Mouse (Mus musculus): ENCODE results near the gene Wipf2. TPM values are rescaled to one million over a fixed set of nuclear protein-coding genes. Genes with fewer than 3 reads are reported as not detected.

The Wipf2 gene
- total and polyA plus RNA-seq, 3 experiments: 2.9 to 7.1 TPM; not detected in 1

GRCm38 (mm10) chr11:98940776-98941175, 77.3 kb downstream of the Wipf2 start:
- Histone ChIP-seq H3K4me3 (ENCODE audit: control insufficient read depth in 1 of 2, insufficient read depth in 1 of 2, low read depth in 2 of 2, low read length in 2 of 2) (peak overlapping the region in 1 of 2 experiments; percentile 62; a peak in 2 of 4 replicates), H3K79me2 (ENCODE audit: control insufficient read depth, insufficient read depth, low read length, poor library complexity) (peaks cover 16% of the 10 kb centered on the region), H3K27me3 (ENCODE audit: control insufficient read depth in 1 of 2, insufficient read depth in 2 of 2, low read length in 2 of 2) (no peaks in the 10 kb centered on the region), H3K27ac (ENCODE audit: control insufficient read depth, low read depth, low read length) (no peak overlapping the region), H3K9me3 (replicated peaks; ENCODE audit: insufficient read depth, low read length) (no peaks in the 10 kb centered on the region), H3K36me3 (ENCODE audit: control insufficient read depth in 1 of 2, insufficient read depth in 2 of 2, low read length in 2 of 2) (peaks cover 0 to 7% of the 10 kb centered on the region in 2 experiments; a peak in 2 of 4 replicates), H3K9ac (ENCODE audit: control insufficient read depth, low read depth, low read length, poor library complexity, severe bottlenecking) (peak overlapping the region; percentile 76), H3K4me1 (ENCODE audit: control insufficient read depth in 1 of 2, insufficient read depth in 2 of 2, low read length in 2 of 2) (peaks cover 12 to 33% of the 10 kb centered on the region in 2 experiments)
- no peak for DNase-seq (ENCODE audit: low read depth, low spot score)
- TF ChIP-seq POLR2AphosphoS5 (IDR thresholded peaks at IDR 0.05; ENCODE audit: borderline replicate concordance, low read depth, low read length): no peak
- TF ChIP-seq TCF12 (IDR thresholded peaks at IDR 0.05; ENCODE audit: low read depth, low read length): no peak
- TF ChIP-seq RCOR1 (IDR thresholded peaks at IDR 0.05; ENCODE audit: low read depth, low read length): no peak
- TF ChIP-seq NELFE (IDR thresholded peaks at IDR 0.05; ENCODE audit: low read depth, low read length): no peak
- no peak for TF ChIP-seq HCFC1 (IDR thresholded peaks at IDR 0.05; ENCODE audit: low read depth, low read length)

GRCm38 (mm10) chr11:98941341-98941825, 77.9 kb downstream of the Wipf2 start:
- Histone ChIP-seq H3K27ac (ENCODE audit: control insufficient read depth, low read depth, low read length) (peak overlapping the region; percentile 87), H3K36me3 (ENCODE audit: control insufficient read depth in 1 of 2, insufficient read depth in 2 of 2, low read length in 2 of 2) (peaks cover 0 to 7% of the 10 kb centered on the region in 2 experiments; a peak in 2 of 4 replicates), H3K4me1 (ENCODE audit: control insufficient read depth in 1 of 2, insufficient read depth in 2 of 2, low read length in 2 of 2) (peaks cover 12 to 33% of the 10 kb centered on the region in 2 experiments), H3K79me2 (ENCODE audit: control insufficient read depth, insufficient read depth, low read length, poor library complexity) (peaks cover 16% of the 10 kb centered on the region), H3K9me3 (replicated peaks; ENCODE audit: insufficient read depth, low read length) (no peaks in the 10 kb centered on the region), H3K9ac (ENCODE audit: control insufficient read depth, low read depth, low read length, poor library complexity, severe bottlenecking) (peak overlapping the region; percentile 76), H3K27me3 (ENCODE audit: control insufficient read depth in 1 of 2, insufficient read depth in 2 of 2, low read length in 2 of 2) (no peaks in the 10 kb centered on the region), H3K4me3 (ENCODE audit: control insufficient read depth in 1 of 2, insufficient read depth in 1 of 2, low read depth in 2 of 2, low read length in 2 of 2) (peak overlapping the region; percentile 61 to 62)
- DNase-seq (ENCODE audit: low read depth, low spot score): peak; percentile 64
- no peak for TF ChIP-seq MYB (IDR thresholded peaks at IDR 0.05; ENCODE audit: low read depth, low read length)
- peak; percentile 92; the same call in 1 of the 2 replicates for TF ChIP-seq MEF2A (IDR thresholded peaks at IDR 0.05; ENCODE audit: extremely low read depth, insufficient replicate concordance, low read depth, low read length, poor library complexity, severe bottlenecking)
- peak in 1 of 2 experiments; percentile 13; a peak in 1 of 4 replicates for TF ChIP-seq POLR2A (IDR thresholded peaks at IDR 0.05; ENCODE audit: control insufficient read depth in 1 of 2, insufficient read depth in 1 of 2, low read depth in 1 of 2, low read length in 2 of 2, poor library complexity in 1 of 2)
- TF ChIP-seq SMC3 (IDR thresholded peaks at IDR 0.05; ENCODE audit: low read depth, low read length): no peak

- peak overlapping the region; percentile 87 for H3K27ac ChIP-seq (ENCODE audit: control insufficient read depth, low read depth, low read length)
- H3K36me3 ChIP-seq (ENCODE audit: control insufficient read depth in 1 of 2, insufficient read depth in 2 of 2, low read length in 2 of 2): peaks cover 0 to 7% of the 10 kb centered on the region in 2 experiments; a peak in 2 of 4 replicates
- no peaks in the 10 kb centered on the region for H3K9me3 ChIP-seq (replicated peaks; ENCODE audit: insufficient read depth, low read length)
- peaks cover 9 to 27% of the 10 kb centered on the region in 2 experiments for H3K4me1 ChIP-seq (ENCODE audit: control insufficient read depth in 1 of 2, insufficient read depth in 2 of 2, low read length in 2 of 2)
- H3K4me3 ChIP-seq (ENCODE audit: control insufficient read depth in 1 of 2, insufficient read depth in 1 of 2, low read depth in 2 of 2, low read length in 2 of 2): peak overlapping the region; percentile 61 to 62
- peak overlapping the region; percentile 76 for H3K9ac ChIP-seq (ENCODE audit: control insufficient read depth, low read depth, low read length, poor library complexity, severe bottlenecking)
- H3K79me2 ChIP-seq (ENCODE audit: control insufficient read depth, insufficient read depth, low read length, poor library complexity): peaks cover 16% of the 10 kb centered on the region
- peak; percentile 97 for DNase-seq (ENCODE audit: low read depth, low spot score)
- H3K27me3 ChIP-seq (ENCODE audit: control insufficient read depth in 1 of 2, insufficient read depth in 2 of 2, low read length in 2 of 2): no peaks in the 10 kb centered on the region
- TF ChIP-seq MXI1 (IDR thresholded peaks at IDR 0.05; ENCODE audit: low read depth, low read length) (peak; percentile 90), POLR2AphosphoS5 (IDR thresholded peaks at IDR 0.05; ENCODE audit: borderline replicate concordance, low read depth, low read length) (no peak), ZC3H11A (IDR thresholded peaks at IDR 0.05; ENCODE audit: low read depth, low read length) (no peak), ZMIZ1 (IDR thresholded peaks at IDR 0.05; ENCODE audit: low read depth, low read length) (no peak), MYC (IDR thresholded peaks at IDR 0.05; ENCODE audit: low read depth, low read length) (peak; percentile 94), CTCF (IDR thresholded peaks at IDR 0.05 in 2 of 3, conservative IDR thresholded peaks at IDR 0.05 in 1 of 3; ENCODE audit: control insufficient read depth in 1 of 3, insufficient read depth in 1 of 3, low read depth in 2 of 3, low read length in 3 of 3, poor library complexity in 1 of 3, severe bottlenecking in 1 of 3) (no peak), TCF12 (IDR thresholded peaks at IDR 0.05; ENCODE audit: low read depth, low read length) (no peak), CHD1 (IDR thresholded peaks at IDR 0.05; ENCODE audit: low read depth, low read length) (no peak), MAX (IDR thresholded peaks at IDR 0.05; ENCODE audit: low read length) (peak; percentile 97), ELF1 (IDR thresholded peaks at IDR 0.05; ENCODE audit: low read depth, low read length) (peak; percentile 71), MAFK (IDR thresholded peaks at IDR 0.05; ENCODE audit: borderline replicate concordance, low read depth, low read length) (no peak), JUND (IDR thresholded peaks at IDR 0.05; ENCODE audit: low read depth, low read length) (no peak), KAT2A (conservative IDR thresholded peaks at IDR 0.05; ENCODE audit: low read depth, low read length) (no peak), NELFE (IDR thresholded peaks at IDR 0.05; ENCODE audit: low read depth, low read length) (peak; percentile 27), ETS1 (IDR thresholded peaks at IDR 0.05; ENCODE audit: low read depth, low read length) (peak; percentile 51; the same call in 1 of the 2 replicates), TBP (IDR thresholded peaks at IDR 0.05; ENCODE audit: low read depth, low read length) (peak; percentile 72; the same call in 1 of the 2 replicates), SIN3A (IDR thresholded peaks at IDR 0.05; ENCODE audit: low read length) (peak; percentile 88), MYB (IDR thresholded peaks at IDR 0.05; ENCODE audit: low read depth, low read length) (no peak), GATA1 (IDR thresholded peaks at IDR 0.05; ENCODE audit: low read depth, low read length) (no peak)
Measured at GRCm38 (mm10) chr11:98941826-98942550, 78.5 kb downstream of the Wipf2 start.

Data from MEL (cell line).